Mouse (Mus musculus) kidney, embryonic 14.5 days (tissue): ENCODE results near the gene Man1c1. TPM values are rescaled to one million over a fixed set of nuclear protein-coding genes. Genes with fewer than 3 reads are reported as not detected.

Experiments used
- ATAC-seq: fragments of 200-750 bp; cut with Nextera tagmentation; 2 replicates; pipeline ENCODE4 v1.8.0; 2017; ENCODE audit warnings: moderate number of reproducible peaks, mild to moderate bottlenecking, moderate TSS enrichment, moderate library complexity; ENCODE audit not compliant: low FRiP score, low TSS enrichment
- H3K27ac ChIP-seq: fragments of 300-500 bp; sonication (generic); 2 replicates; pipeline ENCODE4 v1.5.1; 2014; ENCODE audit warnings: low read depth, mild to moderate bottlenecking, low read length, moderate library complexity, mixed read lengths
- H3K27me3 ChIP-seq: fragments of 300-500 bp; sonication (generic); 2 replicates; pipeline ENCODE4 v1.6.1; 2014; ENCODE audit warnings: mild to moderate bottlenecking, low read length; ENCODE audit not compliant: control insufficient read depth, insufficient read depth
- H3K36me3 ChIP-seq: fragments of 300-500 bp; sonication (generic); 2 replicates; pipeline ENCODE4 v1.6.1; 2014; ENCODE audit warnings: low read length, mixed read lengths; ENCODE audit not compliant: control insufficient read depth, insufficient read depth
- H3K4me1 ChIP-seq: fragments of 300-500 bp; sonication (generic); 2 replicates; pipeline ENCODE4 v1.6.1; 2014; ENCODE audit warnings: low read length, mixed read lengths; ENCODE audit not compliant: control insufficient read depth, insufficient read depth
- H3K4me2 ChIP-seq: fragments of 300-500 bp; sonication (generic); replicated peaks from 2 replicates; pipeline ENCODE4 v1.6.1; 2014; ENCODE audit warnings: low read depth, mild to moderate bottlenecking, low read length
- H3K4me3 ChIP-seq: fragments of 300-500 bp; sonication (generic); 2 replicates; pipeline ENCODE4 v1.5.1; 2014; ENCODE audit warnings: mild to moderate bottlenecking, low read length
- H3K9ac ChIP-seq: fragments of 300-500 bp; sonication (generic); 2 replicates; pipeline ENCODE4 v1.6.1; 2014; ENCODE audit warnings: low read depth, mild to moderate bottlenecking, low read length, moderate library complexity
- H3K9me3 ChIP-seq: fragments of 300-500 bp; sonication (generic); 2 replicates; pipeline ENCODE4 v1.6.1; 2016; ENCODE audit warnings: low read length; ENCODE audit not compliant: control insufficient read depth
- WGBS: fragments of 180-500 bp; shearing (Covaris S2); extraction: QIAGEN DNeasy Blood & Tissue Kit; methylation state at CpG from one replicate; pipeline ENCODE4 v1.1.7; 2014; 5-methylcytosine and 5-hydroxymethylcytosine counted together
- polyA plus RNA-seq: library from polyadenylated mRNA; unstranded; fragments of >200 nt; fragmentation: Nextera tagmentation; extraction: Ambion mirVana; gene quantifications from 2 replicates; pipeline ENCODE4 v1.2.1, GENCODE M21; 2014

Man1c1 gene
- polyA plus RNA-seq, result 3.8 and 5.3 TPM in 2 replicates

DNA sequence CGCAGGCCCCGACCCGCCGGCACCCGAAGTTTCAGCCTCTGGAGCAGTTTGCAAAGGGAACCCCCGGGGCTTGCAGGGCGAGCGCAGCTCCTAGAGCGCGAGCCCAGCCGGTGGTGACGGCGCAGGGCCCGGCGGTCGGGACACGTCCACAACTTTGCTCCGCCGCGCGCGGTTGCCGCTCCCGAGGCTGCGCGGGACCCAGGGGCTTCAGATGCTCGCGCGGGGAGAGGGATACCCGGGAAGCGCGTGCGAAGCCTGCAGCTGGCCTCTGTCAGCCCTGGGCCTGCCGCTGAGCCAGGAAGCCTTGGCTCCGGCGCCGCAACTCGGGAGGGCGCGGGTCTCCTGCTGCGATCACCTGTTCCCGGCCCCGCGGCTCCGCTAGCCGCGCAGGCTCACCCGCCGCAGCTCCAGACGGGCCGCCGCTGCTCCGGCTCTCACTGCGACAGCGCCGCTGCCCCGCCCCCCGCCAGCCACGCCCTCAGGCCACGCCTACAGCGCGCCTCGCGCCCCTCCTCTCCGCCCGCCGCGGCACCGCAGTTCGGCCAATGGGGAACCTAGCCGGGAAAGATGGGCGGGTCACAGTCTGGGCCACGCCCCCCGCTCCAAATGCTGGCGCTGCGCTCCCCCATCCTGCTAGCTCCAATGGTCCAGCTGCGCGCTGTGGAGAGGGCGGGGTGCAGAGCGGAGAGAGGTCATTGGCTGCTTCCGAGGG, at the start of gene Man1c1:
Man1c1 (minus strand) TSS at position 456 of the 712 bp plus-strand sequence.
- Histone ChIP-seq H3K4me1 (peaks cover 17% of the 10 kb centered on the region; the same call in 1 of the 2 replicates), H3K9me3 (no peaks in the 10 kb centered on the region), H3K27me3 (0 out of 2 replicates have a peak, but pooled peaks cover 2% of the 10 kb centered on the region), H3K4me3 (peak within 1 kb of the TSS; percentile 51), H3K9ac (peak within 1 kb of the TSS; percentile 70), H3K4me2 (peak within 1 kb of the TSS; percentile 96), H3K27ac (no peak within 1 kb of the TSS), H3K36me3 (no peaks in the 10 kb centered on the region)
- ATAC-seq, result peak; percentile 96
- WGBS, result under 1% methylated on average over 52 of the region's 81 CpGs

DNA sequence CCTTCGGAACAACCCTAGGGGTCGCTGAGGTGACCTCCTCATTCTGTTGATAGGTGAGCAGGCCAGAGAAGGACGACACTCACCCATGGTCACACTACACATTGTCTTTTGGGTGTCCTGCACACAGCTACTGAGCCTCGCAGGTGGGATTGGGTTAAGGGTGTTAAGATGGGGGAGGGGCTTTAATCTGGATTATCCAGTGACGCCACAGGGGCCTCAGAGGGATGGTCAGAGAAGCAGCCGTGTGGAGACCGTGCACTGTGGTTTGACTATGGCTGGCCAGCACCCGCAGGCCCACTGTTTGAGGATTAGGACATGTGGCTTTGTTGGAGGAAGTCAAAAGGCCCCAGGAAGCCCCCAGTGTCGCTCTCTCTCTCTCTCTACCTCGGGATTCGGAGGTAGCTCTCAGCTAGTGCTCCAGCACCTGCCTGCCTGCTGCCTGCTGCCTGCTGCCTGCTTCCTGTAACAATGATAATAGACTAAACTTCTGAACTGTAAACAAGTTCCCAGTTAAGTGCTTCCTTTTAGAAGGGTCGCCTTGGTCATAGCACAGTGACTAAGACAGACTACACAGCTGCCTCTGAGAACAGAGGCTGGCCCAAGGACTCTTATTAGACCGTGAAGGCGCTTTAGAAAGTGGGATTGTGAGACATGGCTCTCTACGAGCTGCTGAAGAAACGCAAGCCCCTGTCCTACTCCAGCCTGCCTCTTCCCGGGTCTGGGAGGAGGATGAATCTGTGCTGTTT, 49.6 kb upstream of the Man1c1 start:
- Histone ChIP-seq H3K4me1 (peaks cover 51% of the 10 kb centered on the region), H3K27me3 (no peaks in the 10 kb centered on the region), H3K27ac (peak overlapping the region; percentile 74), H3K4me3 (no peak overlapping the region), H3K9me3 (no peaks in the 10 kb centered on the region), H3K36me3 (peaks cover 9% of the 10 kb centered on the region; the same call in 1 of the 2 replicates), H3K9ac (0 out of 2 replicates have a peak overlapping the region, but pooled peaks have one; percentile 7), H3K4me2 (no peak overlapping the region)
- 0 out of 2 replicates have a peak, but pooled peaks have one; percentile 24 for ATAC-seq
- WGBS, result 48% methylated on average over 17 of the region's 17 CpGs

DNA sequence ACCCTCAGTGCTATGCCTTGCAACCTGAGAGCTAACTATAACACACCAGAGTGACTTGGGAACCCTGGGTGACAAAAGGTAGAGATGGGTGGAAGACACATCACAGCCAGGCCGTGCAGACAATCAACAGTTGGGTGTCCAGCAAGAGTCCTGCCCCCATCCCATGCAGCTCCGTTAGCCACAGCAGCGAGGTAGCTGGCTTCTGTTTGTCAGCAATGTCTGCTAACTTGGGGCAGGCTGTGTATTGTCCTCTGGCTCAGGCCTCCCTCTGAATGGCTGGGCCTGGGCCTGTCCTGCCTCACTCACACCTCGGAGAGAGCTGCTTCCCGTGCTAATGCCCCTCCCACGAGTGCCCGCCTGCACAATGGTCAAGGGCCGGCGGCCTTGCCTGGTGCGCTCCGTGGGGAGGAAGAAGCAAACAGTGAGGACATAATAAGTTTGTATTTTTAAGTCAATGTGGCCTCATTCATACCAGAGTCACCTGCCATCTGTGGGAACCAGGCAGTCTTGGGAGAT, 48.9 kb upstream of the Man1c1 start:
- no peak overlapping the region for H3K4me3 ChIP-seq
- peaks cover 44% of the 10 kb centered on the region for H3K4me1 ChIP-seq
- 50% methylated on average over 11 of the region's 11 CpGs for WGBS
- peaks cover 16% of the 10 kb centered on the region; the same call in 1 of the 2 replicates for H3K36me3 ChIP-seq
- ATAC-seq, result no peak
- H3K9ac ChIP-seq, result no peak overlapping the region; the same call in 1 of the 2 replicates
- H3K4me2 ChIP-seq, result no peak overlapping the region
- H3K27ac ChIP-seq, result peak overlapping the region; percentile 30; the same call in 1 of the 2 replicates
- no peaks in the 10 kb centered on the region for H3K27me3 ChIP-seq
- no peaks in the 10 kb centered on the region for H3K9me3 ChIP-seq

DNA sequence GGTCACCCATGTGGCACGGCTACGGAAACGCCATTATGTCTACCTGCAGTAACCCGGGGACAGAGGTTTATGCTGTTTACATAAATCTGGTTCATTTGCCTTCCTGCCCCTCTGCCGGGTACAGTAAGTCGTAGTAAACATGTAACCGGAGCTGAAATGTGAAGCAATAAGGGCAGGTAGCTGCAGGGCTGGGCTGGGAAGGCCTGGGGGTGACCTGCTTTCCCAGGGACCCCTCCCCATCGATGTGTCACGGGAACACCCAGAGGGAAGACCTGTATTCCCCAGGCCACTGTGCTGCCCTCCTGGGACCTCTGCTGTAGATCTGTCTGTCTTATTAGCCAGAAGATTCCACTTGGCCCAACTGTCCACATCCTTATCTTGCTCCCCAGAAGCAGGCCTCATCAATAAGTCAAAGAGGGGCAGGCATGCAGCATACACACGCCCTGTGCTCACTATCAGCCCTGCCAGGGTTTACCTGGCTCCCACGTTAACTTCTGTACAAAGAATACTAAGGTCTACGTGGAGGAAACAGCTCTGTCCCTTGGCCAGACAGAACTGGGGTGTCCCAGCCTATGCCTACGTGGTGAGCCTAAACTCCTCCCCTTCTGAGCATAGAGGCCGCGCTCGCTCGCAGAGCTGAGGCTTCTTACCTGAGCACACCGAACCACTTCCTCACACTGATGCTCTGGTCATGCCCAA, 47.7 kb upstream of the Man1c1 start:
- Histone ChIP-seq H3K27me3 (no peaks in the 10 kb centered on the region), H3K27ac (no peak overlapping the region), H3K36me3 (peaks cover 27% of the 10 kb centered on the region), H3K4me2 (no peak overlapping the region), H3K9me3 (no peaks in the 10 kb centered on the region), H3K4me1 (peaks cover 44% of the 10 kb centered on the region), H3K4me3 (no peak overlapping the region), H3K9ac (no peak overlapping the region)
- 70% methylated on average over 18 of the region's 18 CpGs for WGBS
- ATAC-seq, result no peak

DNA sequence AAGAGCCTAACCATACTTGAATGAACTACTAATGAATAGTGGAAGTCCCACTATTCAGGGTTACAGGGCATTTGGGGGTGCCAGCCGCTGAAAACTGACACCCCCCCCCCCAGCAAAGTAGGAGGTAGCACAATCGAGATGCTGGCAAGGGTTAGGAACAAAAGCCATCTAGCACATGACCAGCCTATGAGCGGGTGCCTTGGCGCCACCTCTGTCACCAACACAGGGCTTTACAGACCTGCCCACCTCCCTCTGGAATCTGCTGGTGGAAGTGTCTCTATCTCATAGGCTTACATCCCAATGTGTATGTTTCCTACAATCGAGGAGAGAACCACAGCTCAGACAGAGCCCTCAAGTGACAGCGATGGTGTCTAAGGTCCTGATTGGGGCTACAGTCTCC, 46.7 kb upstream of the Man1c1 start:
- Histone ChIP-seq H3K4me1 (peaks cover 40% of the 10 kb centered on the region), H3K9me3 (no peaks in the 10 kb centered on the region), H3K9ac (no peak overlapping the region), H3K4me2 (no peak overlapping the region), H3K4me3 (no peak overlapping the region), H3K36me3 (peaks cover 37% of the 10 kb centered on the region), H3K27ac (no peak overlapping the region), H3K27me3 (no peaks in the 10 kb centered on the region)
- ATAC-seq, result no peak
- 85% methylated on average over 6 of the region's 6 CpGs for WGBS

DNA sequence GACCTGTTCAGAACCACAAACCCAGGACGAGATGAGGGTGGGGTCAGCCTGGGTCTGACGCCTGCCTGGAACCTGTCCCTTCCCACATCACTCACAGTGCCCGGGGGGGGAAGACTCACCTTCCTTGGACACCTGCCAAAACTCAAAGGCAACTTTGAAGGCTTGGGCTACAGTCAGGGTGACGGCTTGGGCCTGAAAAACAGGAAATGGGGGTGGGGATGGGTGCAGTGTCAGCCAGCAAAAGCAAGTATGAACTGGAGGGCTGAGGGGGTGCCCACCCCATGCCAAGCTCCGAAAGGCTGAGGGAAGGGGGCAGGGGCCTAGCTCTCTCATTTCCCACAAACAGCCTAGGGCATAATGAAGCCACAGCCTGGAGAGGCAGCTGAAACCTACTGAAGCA, 46.2 kb upstream of the Man1c1 start:
- Histone ChIP-seq H3K27me3 (no peaks in the 10 kb centered on the region), H3K4me2 (no peak overlapping the region), H3K4me3 (no peak overlapping the region), H3K36me3 (peaks cover 37% of the 10 kb centered on the region), H3K9ac (no peak overlapping the region), H3K9me3 (no peaks in the 10 kb centered on the region), H3K4me1 (peaks cover 34% of the 10 kb centered on the region), H3K27ac (no peak overlapping the region)
- WGBS, result 56% methylated on average over 5 of the region's 5 CpGs
- no peak for ATAC-seq

DNA sequence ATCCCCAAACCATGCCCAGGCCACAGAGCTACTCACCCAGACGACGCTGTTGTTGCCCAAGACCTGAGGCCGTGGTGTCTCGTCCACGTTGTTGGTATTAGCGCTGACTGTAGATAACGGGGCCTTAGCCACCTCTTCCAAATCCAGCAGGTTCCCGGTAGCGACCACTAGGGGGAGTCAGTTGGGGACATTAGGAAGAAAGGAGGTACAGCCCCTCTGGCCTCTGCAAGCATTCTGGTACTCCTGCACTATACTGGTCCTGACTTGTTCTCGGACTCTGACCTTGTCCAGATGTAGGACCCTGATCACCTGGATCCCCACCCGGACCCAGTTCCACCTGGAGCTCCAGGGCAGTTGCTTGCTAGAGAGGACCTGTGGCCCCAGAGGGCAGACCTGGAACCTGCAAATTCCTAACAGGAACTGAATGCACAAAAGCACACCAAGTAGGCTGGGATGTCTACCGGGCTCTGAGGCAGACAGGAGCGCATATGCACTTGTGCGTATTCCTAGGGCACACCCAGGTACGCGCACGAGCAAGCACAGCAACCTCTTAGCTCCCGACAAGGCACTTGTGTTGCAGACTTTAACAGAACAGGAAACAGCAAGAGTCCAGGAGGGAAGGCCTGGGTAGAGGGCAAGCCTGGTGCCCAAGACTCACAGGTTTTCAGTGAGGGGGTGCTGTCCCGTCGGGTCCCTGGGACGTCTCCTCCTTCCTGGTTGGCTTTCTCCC, 45.4 kb upstream of the Man1c1 start:
- Histone ChIP-seq H3K36me3 (peaks cover 37% of the 10 kb centered on the region), H3K27me3 (no peaks in the 10 kb centered on the region), H3K4me2 (no peak overlapping the region), H3K9me3 (no peaks in the 10 kb centered on the region), H3K4me3 (no peak overlapping the region), H3K9ac (no peak overlapping the region), H3K27ac (no peak overlapping the region), H3K4me1 (peaks cover 26% of the 10 kb centered on the region)
- WGBS, result 70% methylated on average over 21 of the region's 21 CpGs
- ATAC-seq, result no peak

DNA sequence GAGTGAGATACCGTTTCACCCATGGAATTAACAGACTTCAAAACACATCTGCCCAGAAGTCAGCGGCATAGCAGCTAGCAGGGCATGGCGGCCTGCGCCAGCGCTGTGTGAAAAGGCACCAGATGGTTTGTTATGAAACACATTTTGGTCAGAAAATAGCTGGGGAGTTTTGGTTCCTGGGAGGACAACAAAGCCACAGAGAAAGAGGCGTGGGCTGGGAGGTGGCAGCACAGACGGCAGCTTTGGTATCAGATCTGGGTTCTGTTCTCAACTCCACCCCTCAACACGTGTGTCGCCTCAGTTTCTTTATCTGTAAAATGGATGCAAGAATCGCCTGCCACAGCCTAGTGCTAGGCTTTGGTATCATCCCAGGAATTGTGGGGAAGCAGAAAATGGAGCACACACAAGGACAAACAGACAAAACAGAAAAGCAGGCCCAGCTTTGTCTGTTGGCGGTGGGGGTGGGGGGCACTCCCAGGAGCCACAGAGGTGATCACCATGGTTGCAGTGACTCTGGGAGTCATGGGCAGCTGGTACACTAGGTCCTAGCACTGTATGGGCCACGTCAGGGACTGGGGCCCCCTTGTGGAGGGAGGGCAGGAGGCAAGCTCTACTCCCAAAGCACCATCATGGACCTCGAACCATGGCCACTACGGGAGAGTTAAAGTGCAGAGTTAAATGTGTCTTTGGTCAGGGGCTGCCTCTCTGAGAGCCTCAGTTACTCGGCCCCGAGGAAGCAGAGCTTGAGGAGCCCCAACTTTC, 42.0 kb upstream of the Man1c1 start:
- Histone ChIP-seq H3K4me1 (peaks cover 13% of the 10 kb centered on the region; the same call in 1 of the 2 replicates), H3K9ac (no peak overlapping the region), H3K27ac (no peak overlapping the region), H3K9me3 (no peaks in the 10 kb centered on the region), H3K4me2 (no peak overlapping the region), H3K36me3 (peaks cover 37% of the 10 kb centered on the region), H3K27me3 (no peaks in the 10 kb centered on the region), H3K4me3 (no peak overlapping the region)
- no peak for ATAC-seq
- 88% methylated on average over 16 of the region's 16 CpGs for WGBS
